Mouse (Mus musculus) CH12.LX (cell line): ENCODE data around the gene Sp3. TPM values are rescaled to one million over a fixed set of nuclear protein-coding genes. Genes with fewer than 3 reads are reported as not detected.

Experiments
- DNase-seq: peaks from one replicate; pipeline ENCODE4 v3.0.0-alpha.2; 2013; ENCODE audit errors: extremely low read depth
- H3K27ac ChIP-seq: 2 replicates; pipeline ENCODE4 v1.5.1; 2012; ENCODE audit warnings: low read depth, mild to moderate bottlenecking, control low read depth, moderate library complexity; ENCODE audit not compliant: insufficient read depth
- H3K27me3 ChIP-seq: replicated peaks from 2 replicates; pipeline ENCODE3; 2012; ENCODE audit warnings: inconsistent platforms
- H3K36me3 ChIP-seq, 2 experiments: replicated peaks in 1 of 2; 2 replicates each; pipeline versions ENCODE3 to v1.6.1; 2012; ENCODE audit warnings: inconsistent platforms in 1 of 2, low read length in 1 of 2, mild to moderate bottlenecking in 1 of 2, mixed read lengths in 1 of 2, moderate library complexity in 1 of 2; ENCODE audit not compliant: control insufficient read depth in 1 of 2, insufficient read depth in 1 of 2
- H3K4me1 ChIP-seq, 2 experiments: 2 replicates each; pipeline ENCODE4 v1.6.1; 2012; ENCODE audit warnings: inconsistent platforms in 1 of 2, moderate library complexity in 1 of 2; ENCODE audit not compliant: insufficient read depth in 2 of 2, control insufficient read depth in 1 of 2
- H3K4me2 ChIP-seq: 2 replicates; pipeline ENCODE4 v1.6.1; 2012; ENCODE audit warnings: low read depth, mild to moderate bottlenecking, control low read depth; ENCODE audit not compliant: poor library complexity, insufficient read depth, severe bottlenecking
- H3K4me3 ChIP-seq, 3 experiments: fragments of 150-350 bp in 1 of 3; sonication (generic) in 1 of 3; replicated peaks in 1 of 3; 2 replicates each; pipeline versions ENCODE3 to v1.5.1; 2011 to 2012; ENCODE audit warnings: low read depth in 2 of 3, low read length in 2 of 3, mild to moderate bottlenecking in 2 of 3, moderate library complexity in 2 of 3, control low read depth in 1 of 3, improper control_type of control experiment in 1 of 3, inconsistent platforms in 1 of 3, mixed read lengths in 1 of 3; ENCODE audit not compliant: poor library complexity in 1 of 3
- H3K79me2 ChIP-seq: replicated peaks from 2 replicates; pipeline ENCODE4 v1.6.1; 2012; ENCODE audit warnings: mild to moderate bottlenecking, moderate library complexity; ENCODE audit not compliant: control insufficient read depth, poor library complexity, insufficient read depth, severe bottlenecking; ENCODE audit errors: extremely low read depth
- H3K9ac ChIP-seq: 2 replicates; pipeline ENCODE4 v1.6.1; 2012; ENCODE audit warnings: low read depth, mild to moderate bottlenecking, control low read depth, moderate library complexity; ENCODE audit not compliant: insufficient read depth
- H3K9me3 ChIP-seq: replicated peaks from 2 replicates; pipeline ENCODE3; 2012; ENCODE audit warnings: low read length, inconsistent platforms, mixed read lengths
- BHLHE40 ChIP-seq: IDR thresholded peaks from 2 replicates; pipeline ENCODE4 v1.6.1; 2011; ENCODE audit warnings: mild to moderate bottlenecking, low read depth, low read length, improper control_type of control experiment
- CHD1 ChIP-seq: IDR thresholded peaks from 2 replicates; pipeline ENCODE4 v1.6.1; 2012; ENCODE audit warnings: low read depth, low read length, improper control_type of control experiment, inconsistent platforms
- CHD2 ChIP-seq: IDR thresholded peaks from 2 replicates; pipeline ENCODE4 v1.6.1; 2011; ENCODE audit warnings: low read length, improper control_type of control experiment
- CTCF ChIP-seq, 2 experiments: IDR thresholded peaks in 1 of 2; conservative IDR thresholded peaks in 1 of 2; 2 replicates each; pipeline ENCODE4 v1.5.1; 2011 to 2012; ENCODE audit warnings: low read depth in 2 of 2, low read length in 2 of 2, improper control_type of control experiment in 1 of 2, inconsistent platforms in 1 of 2, mild to moderate bottlenecking in 1 of 2, moderate library complexity in 1 of 2
- E2F4 ChIP-seq: IDR thresholded peaks from 2 replicates; pipeline ENCODE4 v1.6.1; 2011; ENCODE audit warnings: low read depth, low read length, improper control_type of control experiment; ENCODE audit not compliant: insufficient replicate concordance
- EP300 ChIP-seq: IDR thresholded peaks from 2 replicates; pipeline ENCODE4 v1.6.1; 2011; ENCODE audit warnings: low read length, improper control_type of control experiment
- GABPA ChIP-seq: IDR thresholded peaks from 2 replicates; pipeline ENCODE4 v1.6.1; 2012; ENCODE audit warnings: low read depth, low read length, improper control_type of control experiment, inconsistent platforms; ENCODE audit not compliant: insufficient replicate concordance
- HCFC1 ChIP-seq: IDR thresholded peaks from 2 replicates; pipeline ENCODE4 v1.6.1; 2012; ENCODE audit warnings: low read depth, mild to moderate bottlenecking, inconsistent platforms, low read length, improper control_type of control experiment
- IRF4 ChIP-seq: IDR thresholded peaks from 2 replicates; pipeline ENCODE4 v1.6.1; 2014; ENCODE audit warnings: low read depth, mild to moderate bottlenecking, inconsistent platforms, low read length, improper control_type of control experiment
- JUN ChIP-seq: IDR thresholded peaks from 2 replicates; pipeline ENCODE4 v1.6.1; 2011; ENCODE audit warnings: low read depth, mild to moderate bottlenecking, low read length, improper control_type of control experiment, moderate library complexity; ENCODE audit not compliant: insufficient read depth
- JUND ChIP-seq: conservative IDR thresholded peaks from 2 replicates; pipeline ENCODE4 v1.6.1; 2011; ENCODE audit warnings: low read depth, low read length, improper control_type of control experiment
- KAT2A ChIP-seq: IDR thresholded peaks from 2 replicates; pipeline ENCODE4 v1.6.1; 2012; ENCODE audit warnings: low read length, improper control_type of control experiment, inconsistent platforms; ENCODE audit not compliant: insufficient replicate concordance
- MAX ChIP-seq: IDR thresholded peaks from 2 replicates; pipeline ENCODE4 v1.6.1; 2011; ENCODE audit warnings: low read length, improper control_type of control experiment
- MAZ ChIP-seq: IDR thresholded peaks from 2 replicates; pipeline ENCODE4 v1.6.1; 2012; ENCODE audit warnings: low read depth, mild to moderate bottlenecking, inconsistent platforms, low read length, improper control_type of control experiment, moderate library complexity
- MEF2A ChIP-seq: IDR thresholded peaks from 2 replicates; pipeline ENCODE4 v1.6.1; 2014; ENCODE audit warnings: low read depth, mild to moderate bottlenecking, inconsistent platforms, low read length, improper control_type of control experiment, borderline replicate concordance
- MXI1 ChIP-seq: IDR thresholded peaks from 2 replicates; pipeline ENCODE4 v1.6.1; 2011; ENCODE audit warnings: mild to moderate bottlenecking, low read depth, low read length, improper control_type of control experiment
- MYC ChIP-seq: IDR thresholded peaks from 2 replicates; pipeline ENCODE4 v1.6.1; 2011; ENCODE audit warnings: low read depth, mild to moderate bottlenecking, improper control_type of control experiment, low read length
- NELFE ChIP-seq: IDR thresholded peaks from 2 replicates; pipeline ENCODE4 v1.6.1; 2011; ENCODE audit warnings: low read depth, low read length, improper control_type of control experiment
- PAX5 ChIP-seq: IDR thresholded peaks from 2 replicates; pipeline ENCODE4 v1.6.1; 2012; ENCODE audit warnings: low read length, inconsistent platforms, mixed read lengths
- RCOR1 ChIP-seq: conservative IDR thresholded peaks from 2 replicates; pipeline ENCODE4 v1.6.1; 2012; ENCODE audit warnings: low read depth, mild to moderate bottlenecking, inconsistent platforms, low read length, improper control_type of control experiment
- TCF12 ChIP-seq: IDR thresholded peaks from 2 replicates; pipeline ENCODE4 v1.6.1; 2014; ENCODE audit warnings: low read depth, mild to moderate bottlenecking, inconsistent platforms, low read length, improper control_type of control experiment
- USF1 ChIP-seq: IDR thresholded peaks from 2 replicates; pipeline ENCODE4 v1.6.1; 2014; ENCODE audit warnings: low read depth, mild to moderate bottlenecking, inconsistent platforms, low read length, improper control_type of control experiment
- ZKSCAN1 ChIP-seq: IDR thresholded peaks from 2 replicates; pipeline ENCODE4 v1.6.1; 2012; ENCODE audit warnings: low read depth, inconsistent platforms, low read length, improper control_type of control experiment, borderline replicate concordance
- ZMIZ1 ChIP-seq: IDR thresholded peaks from 2 replicates; pipeline ENCODE4 v1.6.1; 2012; ENCODE audit warnings: low read depth, mild to moderate bottlenecking, inconsistent platforms, low read length, improper control_type of control experiment
- ZNF384 ChIP-seq: IDR thresholded peaks from 2 replicates; pipeline ENCODE4 v1.6.1; 2012; ENCODE audit warnings: low read depth, low read length, improper control_type of control experiment, inconsistent platforms
- dilution Hi-C: fragments of 300-500 bp; cut with MboI; formaldehyde crosslinking; loops from 2 replicates; pipeline ENCODE4 v1.14.3; 2020; ENCODE audit warnings: low sequenced_read_pairs; ENCODE audit not compliant: extremely low pct_unique_long_range_greater_than_20kb, extremely low pct_ligation_motif_present
- in situ Hi-C: fragments of 300-500 bp; cut with MboI; formaldehyde crosslinking; loops from 3 replicates; pipeline ENCODE4 v1.14.3; 2019; ENCODE audit warnings: low sequenced_read_pairs, low pct_ligation_motif_present, low pct_unique_long_range_greater_than_20kb, mixed read lengths
- polyA plus RNA-seq: library from polyadenylated mRNA; unstranded; fragments of >175 nt; gene quantifications from 2 replicates; pipeline ENCODE4 v1.2.1, GENCODE M21; 2012; ENCODE audit warnings: low read depth; ENCODE audit not compliant: insufficient read length
- total RNA-seq, 2 experiments: library from RNA; depleted of rRNA; stranded (reverse); fragments of 300-350 nt in 1 of 2; fragments of >200 nt in 1 of 2; gene quantifications; 2 replicates each; pipeline ENCODE4 v1.2.3; 2012 to 2014

Sp3 gene
- total and polyA plus RNA-seq, 3 experiments, result 37.7 to 86.8 (median 40.4) TPM

DNA sequence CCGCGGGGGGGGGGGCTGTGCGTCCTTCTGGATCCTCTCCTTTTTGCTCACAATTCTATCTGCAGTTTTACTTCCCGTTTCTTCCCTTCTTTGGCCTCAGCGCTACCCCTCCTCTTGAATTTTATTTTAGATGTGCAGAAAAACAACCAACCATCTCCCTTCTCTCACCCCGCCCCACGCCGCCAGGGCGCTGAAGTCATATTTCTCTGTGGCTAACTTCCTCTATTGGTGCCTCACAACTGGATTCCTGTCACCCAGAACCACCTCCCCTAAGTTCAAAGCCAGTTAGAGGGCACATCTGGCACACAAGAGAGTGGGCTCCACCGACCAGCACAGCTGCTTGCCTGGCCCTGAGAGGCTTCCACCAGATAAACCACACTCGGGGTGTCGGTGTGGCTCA, 22.8 kb upstream of the Sp3 start (continued):
- TF ChIP-seq ZMIZ1 (peak; percentile 42; the same call in 1 of the 2 replicates), KAT2A (no peak), JUN (peak; percentile 59), HCFC1 (no peak), CHD1 (no peak; the same call in 1 of the 2 replicates), GABPA (no peak), E2F4 (no peak), NELFE (peak; percentile 59; the same call in 1 of the 2 replicates), EP300 (peak; percentile 67)
- TF ChIP-seq, all 38 proteins: peak for 18

DNA sequence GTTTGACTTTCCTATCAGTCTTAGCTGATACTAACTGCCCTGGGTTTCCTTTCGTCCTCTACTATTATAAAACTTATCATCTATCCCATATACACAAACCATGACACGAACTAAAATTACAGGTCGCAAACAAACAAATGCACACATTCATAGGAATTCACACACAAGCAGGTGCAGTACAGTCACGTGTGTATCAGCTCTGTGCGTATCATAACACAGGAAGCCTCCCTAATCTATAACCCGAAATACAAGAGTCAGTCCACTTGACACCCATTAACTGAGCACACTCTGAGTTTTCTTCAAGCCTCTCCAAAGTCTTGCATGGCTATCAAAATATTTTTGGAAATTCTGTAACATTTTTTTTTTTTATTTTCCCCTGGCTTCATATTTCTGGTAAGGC, 22.2 kb upstream of the Sp3 start:
- no peak overlapping the region for H3K4me3 ChIP-seq
- in situ Hi-C loops, result no loop called here
- H3K4me1 ChIP-seq, result peaks cover 11 to 46% of the 10 kb centered on the region in 2 experiments
- peaks cover 2% of the 10 kb centered on the region for H3K9me3 ChIP-seq
- peak; percentile 20; the same call in 1 of the 2 replicates for TF ChIP-seq USF1
- TF ChIP-seq GABPA, result no peak
- no peak for TF ChIP-seq IRF4
- TF ChIP-seq RCOR1, result 0 out of 2 replicates have a peak, but pooled peaks have one; percentile 22
- TF ChIP-seq ZKSCAN1, result no peak
- no peak for TF ChIP-seq TCF12
- no peak for TF ChIP-seq JUND
- peak; percentile 83 for TF ChIP-seq BHLHE40
- TF ChIP-seq ZNF384, result no peak
- no peak for TF ChIP-seq CHD2
- TF ChIP-seq MXI1, result 0 out of 2 replicates have a peak, but pooled peaks have one; percentile 33
- TF ChIP-seq CHD1, result no peak; the same call in 1 of the 2 replicates
- no peak for TF ChIP-seq NELFE
- TF ChIP-seq MAX, result peak; percentile 41; the same call in 1 of the 2 replicates
- TF ChIP-seq MAZ, result no peak
- no peak for TF ChIP-seq MYC
- no peak for TF ChIP-seq JUN
- TF ChIP-seq CTCF (conservative IDR thresholded peaks at IDR 0.05 in 1 of 2, IDR thresholded peaks at IDR 0.05 in 1 of 2; ENCODE audit: low read depth in 2 of 2, low read length in 2 of 2), result no peak
- no peak for TF ChIP-seq MEF2A
- no peak for TF ChIP-seq PAX5
- TF ChIP-seq E2F4, result no peak
- TF ChIP-seq, all 38 proteins: peak for 5
- Histone ChIP-seq H3K9ac (no peak overlapping the region; the same call in 1 of the 2 replicates), H3K79me2 (no peaks in the 10 kb centered on the region), H3K4me2 (peak overlapping the region; percentile 64), H3K27ac (peak overlapping the region; percentile 86), H3K27me3 (no peaks in the 10 kb centered on the region), H3K36me3 (no peaks in the 10 kb centered on the region)
- no peak for DNase-seq
- dilution Hi-C loops, result no loop called here
